Mouse (Mus musculus): ENCODE data around the gene Ggn.
"Not testable (repeated sequence)": the region's sequence is repeated elsewhere in the genome, so short reads cannot be mapped to it uniquely, and the experiment has no call there.

Gene Ggn

GRCm38 (mm10) chr7:29212775-29213560, 43.0 kb downstream of the Ggn start:
- not testable (repeated sequence) for DNase-seq (ENCODE audit: low spot score)

- DNase-seq (ENCODE audit: low spot score), result peak; percentile 17
Measured at GRCm38 (mm10) chr7:29213675-29214082, 43.7 kb downstream of the Ggn start, which contains the start of gene Catsperg1. Gene Catsperg1, minus strand, starts transcription at chr7:29214035.

GRCm38 (mm10) chr7:29214236-29214635, 44.2 kb downstream of the Ggn start:
- no peak for DNase-seq (ENCODE audit: low spot score)

- DNase-seq (ENCODE audit: low spot score), result no peak
Measured at GRCm38 (mm10) chr7:29214846-29215245, 44.8 kb downstream of the Ggn start.

Measured in ovary, postnatal 36 days (tissue).